Comparison of ENCODE assay signal across 11 mouse cellular contexts in the genomic region with DNA sequence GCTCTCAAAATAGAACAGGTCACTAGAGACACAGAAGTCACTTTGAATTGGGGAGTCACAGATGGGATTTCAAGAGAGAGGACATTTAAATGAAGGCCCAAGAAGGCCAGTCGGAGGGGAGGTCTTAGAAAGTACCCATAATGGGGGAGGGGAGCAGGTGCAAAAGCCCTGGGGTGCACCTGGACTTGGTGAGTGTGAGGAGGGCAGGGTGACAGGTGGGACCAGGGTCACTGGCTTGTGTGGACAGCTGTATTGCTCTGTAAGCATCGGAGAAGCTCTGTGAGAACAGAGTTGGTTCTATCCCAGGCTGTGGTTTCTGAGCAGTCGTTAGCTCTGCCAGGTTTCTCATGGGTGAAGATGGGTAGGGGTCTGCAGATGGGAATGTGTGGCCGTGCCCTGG. TPM values are rescaled to one million over a fixed set of nuclear protein-coding genes. Genes with fewer than 3 reads are reported as not detected.
DNase-seq lines count a peak whose midpoint lies in the region; ATAC-seq and TF ChIP-seq lines count a peak whose summit lies in the region.
"Had no signal": no experiment of that assay in that cellular context is flagged by ENCODE, and none has a peak within 500 bp of the region (broad histone marks: within the 10 kb centered on the region; RNA-seq: fewer than 3 reads in every experiment).

No protein-coding gene starts in this region.

- peak overlapping the region; percentile 40; the same call in 1 of the 2 replicates for H3K9ac ChIP-seq in forebrain, embryonic 14.5 days (ENCODE audit: low read length)
- H3K9ac ChIP-seq in liver, embryonic 11.5 days (ENCODE audit: low read depth, low read length) = 0 out of 2 replicates have a peak overlapping the region, but pooled peaks have one; percentile 6
- H3K9ac ChIP-seq in neural tube, embryonic 15.5 days (replicated peaks) = no peak overlapping the region
- H3K9ac ChIP-seq: lung, embryonic 14.5 days had no signal

- TF ChIP-seq CTCF in left cerebral cortex, adult 2 months (IDR thresholded peaks at IDR 0.05) = no peak

- intact Hi-C loops in left cerebral cortex, adult 2 months (cut with DNase I) = no loop called here

- WGBS in forebrain, embryonic 14.5 days = 64% methylated on average over 4 of the region's 4 CpGs
- WGBS in liver, embryonic 11.5 days = 76% methylated on average over 4 of the region's 4 CpGs
- 62% methylated on average over 4 of the region's 4 CpGs for WGBS in neural tube, embryonic 15.5 days

- H3K27ac ChIP-seq in left cerebral cortex, adult 2 months = peak overlapping the region; percentile 85
- H3K27ac ChIP-seq in forebrain, embryonic 14.5 days (ENCODE audit: low read depth, low read length) = peak overlapping the region; percentile 97
- H3K27ac ChIP-seq in liver, embryonic 11.5 days (ENCODE audit: low read depth, low read length) = no peak overlapping the region
- peak overlapping the region; percentile 91 for H3K27ac ChIP-seq in neural tube, embryonic 15.5 days (replicated peaks)

- H3K36me3 ChIP-seq in forebrain, embryonic 14.5 days (ENCODE audit: control insufficient read depth, insufficient read depth, low read length) = no peaks in the 10 kb centered on the region; the same call in 1 of the 2 replicates
- H3K36me3 ChIP-seq in liver, embryonic 11.5 days (ENCODE audit: control insufficient read depth, insufficient read depth, low read length) = peaks cover 3% of the 10 kb centered on the region; the same call in 1 of the 2 replicates
- H3K36me3 ChIP-seq in neural tube, embryonic 15.5 days = no peaks in the 10 kb centered on the region

- H3K4me3 ChIP-seq in left cerebral cortex, adult 2 months = no peak overlapping the region
- no peak overlapping the region for H3K4me3 ChIP-seq in forebrain, embryonic 14.5 days (ENCODE audit: low read depth, low read length)
- H3K4me3 ChIP-seq in liver, embryonic 11.5 days (ENCODE audit: low read depth, low read length) = no peak overlapping the region
- H3K4me3 ChIP-seq in neural tube, embryonic 15.5 days (replicated peaks) = no peak overlapping the region

- peaks cover 49% of the 10 kb centered on the region for H3K4me1 ChIP-seq in forebrain, embryonic 14.5 days (ENCODE audit: control insufficient read depth, insufficient read depth, low read length)
- H3K4me1 ChIP-seq in liver, embryonic 11.5 days (replicated peaks; ENCODE audit: control insufficient read depth, insufficient read depth, low read length) = peaks cover 88% of the 10 kb centered on the region
- peaks cover 70% of the 10 kb centered on the region for H3K4me1 ChIP-seq in neural tube, embryonic 15.5 days

- no peaks in the 10 kb centered on the region for H3K27me3 ChIP-seq in forebrain, embryonic 14.5 days (replicated peaks; ENCODE audit: control insufficient read depth, insufficient read depth, low read length)
- H3K27me3 ChIP-seq in liver, embryonic 11.5 days (replicated peaks; ENCODE audit: control insufficient read depth, insufficient read depth, low read length) = no peaks in the 10 kb centered on the region
- H3K27me3 ChIP-seq in neural tube, embryonic 15.5 days (replicated peaks) = no peaks in the 10 kb centered on the region

- no peak overlapping the region for H3K4me2 ChIP-seq in forebrain, embryonic 14.5 days (ENCODE audit: low read length)
- H3K4me2 ChIP-seq in liver, embryonic 11.5 days = peak overlapping the region; percentile 37
- H3K4me2 ChIP-seq in neural tube, embryonic 15.5 days = no peak overlapping the region
- H3K4me2 ChIP-seq: lung, embryonic 14.5 days had no signal

- H3K9me3 ChIP-seq in forebrain, embryonic 14.5 days (replicated peaks; ENCODE audit: control insufficient read depth, low read length) = no peaks in the 10 kb centered on the region
- no peaks in the 10 kb centered on the region for H3K9me3 ChIP-seq in liver, embryonic 11.5 days (ENCODE audit: control insufficient read depth, low read length)
- H3K9me3 ChIP-seq in neural tube, embryonic 15.5 days (replicated peaks) = no peaks in the 10 kb centered on the region

- ATAC-seq in forebrain, embryonic 14.5 days = no peak
- ATAC-seq in liver, embryonic 11.5 days (replicated peaks; ENCODE audit: low FRiP score) = no peak
- ATAC-seq in neural tube, embryonic 15.5 days (ENCODE audit: low FRiP score) = no peak
- ATAC-seq in erythroblast, adult 5-6 weeks (replicated peaks; ENCODE audit: low FRiP score, poor library complexity, severe bottlenecking) = no peak

- no peak for DNase-seq in left cerebral cortex, adult 2 months (ENCODE audit: extremely low spot score in 1 of 2, low spot score in 2 of 2)
- DNase-seq in left cerebral cortex, adult 8-10 months (ENCODE audit: low spot score in 2 of 2) = no peak
- no peak for DNase-seq in forebrain, embryonic 14.5 days (ENCODE audit: low spot score)
- no peak for DNase-seq in liver, embryonic 11.5 days (ENCODE audit: low spot score)
- no peak for DNase-seq in adrenal gland, postnatal 4 days (ENCODE audit: low spot score in 2 of 2)
- DNase-seq in cerebellum, adult 9-11 months = no peak
- DNase-seq: thymus, postnatal 4 days had no signal

RNA-seq across cellular contexts. Expression of gene Adgrg1, which starts 17.5 kb away (rescaled TPM):
- 10 to 100 TPM; 77.6 to 86.8 TPM for total RNA-seq in left cerebral cortex, adult 2 months (2021)
- total RNA-seq in left cerebral cortex, adult 8-10 months (2022) = 10 to 100 TPM; 72.9 to 94.8 (median 80.5) TPM
- 145 and 157 TPM in 2 replicates for polyA plus RNA-seq in forebrain, embryonic 14.5 days (2014; fragmentation: Nextera tagmentation; extraction: Ambion mirVana)
- polyA plus RNA-seq in liver, embryonic 11.5 days (2014; fragmentation: Nextera tagmentation; extraction: Ambion mirVana) = 125 and 137 TPM in 2 replicates
- polyA plus RNA-seq in neural tube, embryonic 15.5 days (2015; fragmentation: Nextera tagmentation; extraction: Ambion mirVana) = 80.9 and 96.9 TPM in 2 replicates
- total RNA-seq in adrenal gland, postnatal 4 days (2021) = 10 to 100 TPM; 38.3 to 62.3 TPM
- total RNA-seq in erythroblast, adult 5-6 weeks (2015; ENCODE audit: low replicate concordance) = 28.2 and 32.1 TPM in 2 replicates
- 7.1 and 7.5 TPM in 2 replicates for total RNA-seq in erythroblast, adult 5-6 weeks (2017; ENCODE audit: low replicate concordance)

RNA-seq across cellular contexts. Expression of gene Adgrg3, which starts 25.5 kb away (rescaled TPM):
- total RNA-seq in left cerebral cortex, adult 2 months (2021) = under 1 TPM; 0.23 to 0.32 TPM
- under 1 TPM in 2 of 4 experiments, not detected in 2; 0.27 to 0.30 TPM for total RNA-seq in left cerebral cortex, adult 8-10 months (2022)
- polyA plus RNA-seq in forebrain, embryonic 14.5 days (2014; fragmentation: Nextera tagmentation; extraction: Ambion mirVana) = 1.2 TPM in 2 replicates
- 11.8 and 11.9 TPM in 2 replicates for polyA plus RNA-seq in liver, embryonic 11.5 days (2014; fragmentation: Nextera tagmentation; extraction: Ambion mirVana)
- polyA plus RNA-seq in neural tube, embryonic 15.5 days (2015; fragmentation: Nextera tagmentation; extraction: Ambion mirVana) = 0.95 and 4.7 TPM in 2 replicates
- total RNA-seq in adrenal gland, postnatal 4 days (2021) = 1 to 10 TPM; 6.2 to 7.8 TPM
- total RNA-seq in erythroblast, adult 5-6 weeks (2015; ENCODE audit: low replicate concordance) = 24.2 and 30.9 TPM in 2 replicates
- total RNA-seq in erythroblast, adult 5-6 weeks (2017; ENCODE audit: low replicate concordance) = 20.9 and 34.9 TPM in 2 replicates
- total RNA-seq: MEL had no signal

Comparison
In these comparisons a context has a peak if more than half of its experiments do, and no peak if none do; other contexts are left out.
1. RNA of gene Adgrg3, which starts 25.5 kb away (total RNA-seq): 20.9 to 34.9 TPM in erythroblast, adult 5-6 weeks and 6.2 to 7.8 TPM in adrenal gland, postnatal 4 days; 0.23 to 0.32 TPM in left cerebral cortex, adult 2 months and 0.27 to 0.30 TPM in left cerebral cortex, adult 8-10 months; every median in the first group is over 4 times any median in the second.